Mouse (Mus musculus) hindbrain, embryonic 11.5 days (tissue): ENCODE measurements around the gene Galnt10. TPM values are rescaled to one million over a fixed set of nuclear protein-coding genes. Genes with fewer than 3 reads are reported as not detected.

Experiments
- ATAC-seq: fragments of 200-750 bp; cut with Nextera tagmentation; 2 replicates; pipeline ENCODE4 v1.8.0; 2017; ENCODE audit warnings: mild to moderate bottlenecking, moderate TSS enrichment, moderate library complexity; ENCODE audit not compliant: low FRiP score
- DNase-seq: peaks from one replicate; pipeline ENCODE4 v3.0.0-alpha.2; 2015; ENCODE audit warnings: low spot score
- H3K27ac ChIP-seq: fragments of 300-500 bp; sonication (generic); 2 replicates; pipeline ENCODE4 v1.5.1; 2014; ENCODE audit warnings: mild to moderate bottlenecking, low read depth, low read length
- H3K27me3 ChIP-seq: fragments of 300-500 bp; sonication (generic); 2 replicates; pipeline ENCODE4 v1.6.1; 2014; ENCODE audit warnings: mild to moderate bottlenecking, low read length, moderate library complexity, mixed read lengths; ENCODE audit not compliant: control insufficient read depth, insufficient read depth
- H3K36me3 ChIP-seq: fragments of 300-500 bp; sonication (generic); 2 replicates; pipeline ENCODE4 v1.6.1; 2014; ENCODE audit warnings: mild to moderate bottlenecking, low read length, moderate library complexity, mixed read lengths; ENCODE audit not compliant: control insufficient read depth, insufficient read depth
- H3K4me1 ChIP-seq: fragments of 300-500 bp; sonication (generic); replicated peaks from 2 replicates; pipeline ENCODE4 v1.6.1; 2014; ENCODE audit warnings: low read length, mixed read lengths; ENCODE audit not compliant: control insufficient read depth, insufficient read depth
- H3K4me2 ChIP-seq: fragments of 300-500 bp; sonication (generic); replicated peaks from 2 replicates; pipeline ENCODE4 v1.6.1; 2014; ENCODE audit warnings: mild to moderate bottlenecking, low read depth, low read length
- H3K4me3 ChIP-seq: fragments of 300-500 bp; sonication (generic); 2 replicates; pipeline ENCODE4 v1.5.1; 2014; ENCODE audit warnings: low read depth, low read length
- H3K9ac ChIP-seq: fragments of 300-500 bp; sonication (generic); 2 replicates; pipeline ENCODE4 v1.6.1; 2014; ENCODE audit warnings: low read depth, low read length
- H3K9me3 ChIP-seq: fragments of 300-500 bp; sonication (generic); 2 replicates; pipeline ENCODE4 v1.6.1; 2016; ENCODE audit warnings: low read length; ENCODE audit not compliant: control insufficient read depth
- WGBS: fragments of 180-500 bp; shearing (Covaris S2); extraction: QIAGEN DNeasy Blood & Tissue Kit; methylation state at CpG from one replicate; pipeline ENCODE4 v1.1.7; 2014; 5-methylcytosine and 5-hydroxymethylcytosine counted together
- polyA plus RNA-seq: library from polyadenylated mRNA; unstranded; fragments of >200 nt; fragmentation: Nextera tagmentation; extraction: Ambion mirVana; gene quantifications from 2 replicates; pipeline ENCODE4 v1.2.1, GENCODE M21; 2014

Gene Galnt10
- polyA plus RNA-seq, 1 experiment from 2014 or later = 9.7 TPM

GRCm38 (mm10) chr11:57836401-57836800 lies 191.2 kb downstream of the Galnt10 start:
- H3K4me1 ChIP-seq = peaks cover 2% of the 10 kb centered on the region; the same call in 1 of the 2 replicates
- 5% methylated on average over 9 of the region's 9 CpGs for WGBS
- no peak overlapping the region for H3K4me3 ChIP-seq
- no peak overlapping the region for H3K9ac ChIP-seq
- ATAC-seq (no peak), DNase-seq (no peak)
- H3K4me2 ChIP-seq = no peak overlapping the region
- no peaks in the 10 kb centered on the region for H3K9me3 ChIP-seq
- H3K36me3 ChIP-seq = no peaks in the 10 kb centered on the region
- no peak overlapping the region for H3K27ac ChIP-seq
- H3K27me3 ChIP-seq = peaks cover 92% of the 10 kb centered on the region

Other genes with a start within 250 kb of the Galnt10 start
- 56.7 and 62.1 TPM in 2 replicates for gene Fam114a2, start 126.8 kb upstream of the Galnt10 start, polyA plus RNA-seq
- 50.7 and 59.5 TPM in 2 replicates for gene Mfap3, start 126.8 kb upstream of the Galnt10 start, polyA plus RNA-seq
- gene Sap30l, start 156.2 kb downstream of the Galnt10 start, polyA plus RNA-seq = 11.8 and 14.3 TPM in 2 replicates
- gene Hand1, start 187.4 kb downstream of the Galnt10 start, polyA plus RNA-seq = 0.21 TPM in 1 of 2 replicates, not detected in the other